Comparison of ENCODE assay signal across 11 mouse cellular contexts in genomic region chr4:109974655-109975380, GRCm38 (mm10). TPM values are rescaled to one million over a fixed set of nuclear protein-coding genes. Genes with fewer than 3 reads are reported as not detected.
A peak's percentile ranks its signal among the peaks of the same experiment; 100 is the strongest.
DNase-seq lines count a peak whose midpoint lies in the region; ATAC-seq lines count a peak whose summit lies in the region.
"Had no signal": no experiment of that assay in that cellular context is flagged by ENCODE, and none has a peak within 500 bp of the region (broad histone marks: within the 10 kb centered on the region; RNA-seq: fewer than 3 reads in every experiment).

No protein-coding gene starts in this region.

- H3K36me3 ChIP-seq in heart, embryonic 16.5 days (ENCODE audit: control insufficient read depth, insufficient read depth): no peaks in the 10 kb centered on the region
- no peaks in the 10 kb centered on the region for H3K36me3 ChIP-seq in forebrain, embryonic 11.5 days (ENCODE audit: control insufficient read depth, insufficient read depth, low read length)
- H3K36me3 ChIP-seq: liver, embryonic 13.5 days had no signal

- H3K9me3 ChIP-seq in heart, embryonic 16.5 days (replicated peaks; ENCODE audit: control insufficient read depth, low read length): peaks cover 4% of the 10 kb centered on the region; the same call in 1 of the 2 replicates
- no peaks in the 10 kb centered on the region for H3K9me3 ChIP-seq in forebrain, embryonic 11.5 days (ENCODE audit: control insufficient read depth, low read length)
- H3K9me3 ChIP-seq: liver, embryonic 13.5 days had no signal

- DNase-seq in heart, adult 8-10 months (ENCODE audit: low spot score): no peak
- DNase-seq in ZHBTc4 (ENCODE audit: low read depth, low spot score): peak; percentile 22
- peak; percentile 68 for DNase-seq in forebrain, embryonic 11.5 days (ENCODE audit: low spot score)
- DNase-seq in lung, postnatal 10 days: no peak
- no peak for DNase-seq in left cerebral cortex, postnatal 25 days (ENCODE audit: low spot score in 2 of 2)
- no peak for DNase-seq in thymus, postnatal 0 days (ENCODE audit: low spot score)
- DNase-seq: adrenal gland, adult 8-10 months; liver, embryonic 13.5 days had no signal

- WGBS in heart, embryonic 16.5 days: 3% methylated on average over 33 of the region's 33 CpGs
- 2% methylated on average over 33 of the region's 33 CpGs for WGBS in forebrain, embryonic 11.5 days

- H3K4me3 ChIP-seq in heart, embryonic 16.5 days (ENCODE audit: low read length): peak overlapping the region; percentile 7; the same call in 1 of the 2 replicates
- peak overlapping the region; percentile 81 for H3K4me3 ChIP-seq in forebrain, embryonic 11.5 days (ENCODE audit: low read depth, low read length)
- H3K4me3 ChIP-seq: liver, embryonic 13.5 days had no signal

- H3K4me2 ChIP-seq in heart, embryonic 16.5 days (ENCODE audit: low read depth, low read length): 0 out of 2 replicates have a peak overlapping the region, but pooled peaks have one; percentile 13
- H3K4me2 ChIP-seq in forebrain, embryonic 11.5 days (ENCODE audit: low read depth, low read length, severe bottlenecking): peak overlapping the region; percentile 71
- H3K4me2 ChIP-seq: liver, embryonic 13.5 days had no signal

- H3K9ac ChIP-seq in heart, embryonic 16.5 days (ENCODE audit: low read length): no peak overlapping the region
- peak overlapping the region; percentile 97 for H3K9ac ChIP-seq in forebrain, embryonic 11.5 days (ENCODE audit: low read length)
- H3K9ac ChIP-seq: liver, embryonic 13.5 days had no signal

- H3K4me1 ChIP-seq in heart, embryonic 16.5 days (ENCODE audit: control insufficient read depth, insufficient read depth, low read length): peaks cover 14% of the 10 kb centered on the region
- H3K4me1 ChIP-seq in forebrain, embryonic 11.5 days (replicated peaks; ENCODE audit: control insufficient read depth, insufficient read depth, low read length): peaks cover 12% of the 10 kb centered on the region; the same call in 1 of the 2 replicates

- peaks cover 80% of the 10 kb centered on the region for H3K27me3 ChIP-seq in heart, embryonic 16.5 days (ENCODE audit: control insufficient read depth, insufficient read depth, low read length)
- peaks cover 49% of the 10 kb centered on the region for H3K27me3 ChIP-seq in forebrain, embryonic 11.5 days (ENCODE audit: control insufficient read depth, insufficient read depth, low read length)

- intact Hi-C loops in left cerebral cortex, postnatal 25 days (cut with DNase I): no loop called here

- H3K27ac ChIP-seq in heart, embryonic 16.5 days (ENCODE audit: low read length): no peak overlapping the region
- peak overlapping the region; percentile 62; the same call in 1 of the 2 replicates for H3K27ac ChIP-seq in forebrain, embryonic 11.5 days (ENCODE audit: low read depth, low read length)
- H3K27ac ChIP-seq: liver, embryonic 13.5 days had no signal

- ATAC-seq in heart, embryonic 16.5 days (replicated peaks; ENCODE audit: extremely low read depth, insufficient read depth, low FRiP score): no peak
- no peak for ATAC-seq in forebrain, embryonic 11.5 days (replicated peaks; ENCODE audit: low FRiP score)
- 0 out of 2 replicates have a peak, but pooled peaks have one; percentile 15 for ATAC-seq in megakaryocyte progenitor cell, adult 5-6 weeks (replicated peaks; ENCODE audit: poor library complexity)
- ATAC-seq: CD4-positive, CD25-positive, alpha-beta regulatory T cell, adult 4 months had no signal

RNA-seq across cellular contexts. Expression of gene Dmrta2, which starts 3.0 kb away (rescaled TPM):
- polyA plus RNA-seq in heart, embryonic 16.5 days (2015; fragmentation: Nextera tagmentation; extraction: Ambion mirVana): 0.04 TPM in 1 of 2 replicates, not detected in the other
- under 1 TPM in 1 of 4 experiments, not detected in 3; 0.09 TPM for total RNA-seq in heart, adult 8-10 months (2022)
- 12.5 and 16.9 TPM in 2 replicates for polyA plus RNA-seq in forebrain, embryonic 11.5 days (2014; fragmentation: Nextera tagmentation; extraction: Ambion mirVana)
- total RNA-seq in megakaryocyte progenitor cell, adult 5-6 weeks (2015): not detected in 2 replicates
- not detected in 2 replicates for total RNA-seq in megakaryocyte progenitor cell, adult 5-6 weeks (2017)
- 1 to 10 TPM; 2.3 to 2.8 TPM for total RNA-seq in left cerebral cortex, postnatal 25 days (2021)
- 0.06 TPM in 1 of 2 replicates, not detected in the other for polyA plus RNA-seq in thymus, postnatal 0 days (2015; fragmentation: Nextera tagmentation; extraction: Ambion mirVana)
- polyA plus RNA-seq: CD4-positive, CD25-positive, alpha-beta regulatory T cell, adult 4 months; liver, embryonic 13.5 days had no signal

Comparison
In these comparisons a context has a peak if more than half of its experiments do, and no peak if none do; other contexts are left out.
1. DNase-seq: peak in ZHBTc4 (single experiment) and forebrain, embryonic 11.5 days (single experiment); none in heart, adult 8-10 months (single experiment), lung, postnatal 10 days (single experiment), left cerebral cortex, postnatal 25 days (0 of 2) and thymus, postnatal 0 days (single experiment).